Mouse (Mus musculus): Measurements from ENCODE around the gene Fam171a1. TPM values are rescaled to one million over a fixed set of nuclear protein-coding genes. Genes with fewer than 3 reads are reported as not detected.
A peak's percentile ranks its signal among the peaks of the same experiment; 100 is the strongest.
"Not testable (repeated sequence)": the region's sequence is repeated elsewhere in the genome, so short reads cannot be mapped to it uniquely, and the experiment has no call there.

The Fam171a1 gene
- polyA plus RNA-seq (2015; fragmentation: Nextera tagmentation; extraction: Ambion mirVana), result 44.2 and 47.9 TPM in 2 replicates

DNA sequence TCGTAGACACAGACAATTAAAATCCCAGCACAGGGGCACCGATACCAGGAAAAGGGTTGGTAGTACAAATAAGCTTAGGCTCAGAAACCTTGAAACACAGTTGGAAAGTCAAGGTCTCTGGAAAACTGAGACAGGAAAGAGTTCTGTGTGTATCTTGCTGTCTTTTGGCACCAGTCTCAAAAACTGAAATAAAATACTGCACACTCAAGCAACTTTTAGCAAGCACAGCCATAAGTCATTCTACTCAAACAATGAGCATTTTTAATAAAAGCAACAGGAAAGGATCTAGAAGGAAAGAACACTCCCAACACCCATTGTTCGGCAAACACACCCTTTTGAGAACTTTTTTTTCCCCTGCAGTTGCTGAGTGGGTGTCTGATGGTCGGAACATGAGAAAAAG lies at the start of gene Fam171a1:
Fam171a1 (plus strand) TSS at position 359 of the 400 bp plus-strand sequence.
- Histone ChIP-seq H3K4me2 (replicated peaks) (no peak within 1 kb of the TSS), H3K36me3 (no peaks in the 10 kb centered on the region), H3K9me3 (no peaks in the 10 kb centered on the region), H3K27ac (no peak within 1 kb of the TSS), H3K9ac (replicated peaks) (no peak within 1 kb of the TSS), H3K4me3 (replicated peaks) (no peak within 1 kb of the TSS), H3K4me1 (replicated peaks) (no peaks in the 10 kb centered on the region), H3K27me3 (no peaks in the 10 kb centered on the region)
- no peak for ATAC-seq
- 92% methylated on average over 4 of the region's 4 CpGs for WGBS

DNA sequence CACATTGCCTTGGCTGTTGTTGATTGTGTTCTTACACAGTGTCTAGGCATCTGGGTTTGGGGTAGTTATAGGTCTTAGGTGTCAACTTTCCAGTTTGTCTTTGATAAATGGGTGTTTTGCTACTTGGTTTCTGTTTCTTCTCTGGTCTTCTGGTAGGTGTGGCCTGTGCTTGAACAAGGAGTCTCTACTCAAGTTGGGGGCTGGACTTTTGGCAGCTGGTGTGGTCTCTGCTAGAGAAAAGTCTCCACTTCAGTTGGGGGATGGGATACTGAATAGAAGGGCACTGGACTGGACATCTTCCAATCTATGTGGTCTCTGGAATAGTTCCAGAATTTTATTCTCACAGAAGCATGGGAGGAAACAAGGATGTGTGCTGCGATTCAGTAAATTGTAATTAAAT lies 44.9 kb upstream of the Fam171a1 start:
- Histone ChIP-seq H3K9ac (replicated peaks) (no peak overlapping the region), H3K27me3 (no peaks in the 10 kb centered on the region), H3K4me3 (replicated peaks) (no peak overlapping the region), H3K4me2 (replicated peaks) (no peak overlapping the region), H3K4me1 (replicated peaks) (no peaks in the 10 kb centered on the region), H3K9me3 (peaks cover 4% of the 10 kb centered on the region; the same call in 1 of the 2 replicates), H3K36me3 (no peaks in the 10 kb centered on the region), H3K27ac (no peak overlapping the region)
- WGBS, result 100% methylated on average over 1 of the region's 1 CpGs
- no peak for ATAC-seq

DNA sequence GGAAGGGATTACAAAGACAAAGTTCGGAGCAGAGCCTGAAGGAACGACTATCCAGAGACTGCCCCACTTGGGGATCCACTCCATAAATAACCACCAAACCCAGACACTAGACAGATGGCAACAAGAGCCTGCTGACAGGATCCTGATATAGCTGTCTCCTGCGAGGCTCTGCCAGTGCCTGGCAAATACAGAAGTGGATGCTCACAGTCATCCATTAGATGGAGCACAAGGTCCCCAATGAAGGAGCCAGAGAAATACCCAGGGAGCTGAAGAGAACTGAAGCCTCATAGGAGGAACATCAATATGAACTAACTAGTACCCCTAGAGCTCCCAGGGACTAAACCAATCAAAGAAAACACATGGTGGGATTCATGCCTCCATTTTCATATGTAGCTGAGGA lies 25.7 kb upstream of the Fam171a1 start:
- H3K4me3 ChIP-seq (replicated peaks); H3K36me3 ChIP-seq; H3K9me3 ChIP-seq; ATAC-seq; H3K27me3 ChIP-seq; H3K9ac ChIP-seq (replicated peaks); H3K27ac ChIP-seq; H3K4me2 ChIP-seq (replicated peaks); H3K4me1 ChIP-seq (replicated peaks): not testable (repeated sequence)
- WGBS, result 93% methylated on average over 3 of the region's 3 CpGs

DNA sequence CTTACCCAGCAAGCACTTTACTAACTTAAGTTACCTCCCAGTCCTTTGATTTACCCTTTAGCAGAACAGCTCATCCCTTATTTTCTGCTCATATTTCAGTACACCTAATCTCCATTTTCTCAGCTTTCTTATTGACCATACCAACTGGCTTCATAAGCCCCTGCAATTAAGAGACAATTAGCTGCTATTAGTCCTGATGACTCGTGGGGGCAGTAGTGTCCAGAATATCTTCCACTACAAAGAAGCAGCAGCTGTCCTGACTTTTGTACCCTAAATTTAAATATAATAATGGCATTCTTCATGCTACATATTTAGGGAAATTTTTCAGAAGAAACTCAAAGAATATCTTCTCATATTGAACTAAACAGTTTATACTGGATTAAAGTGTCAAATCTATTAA lies 24.8 kb upstream of the Fam171a1 start:
- Histone ChIP-seq H3K4me2 (replicated peaks) (no peak overlapping the region), H3K27me3 (no peaks in the 10 kb centered on the region), H3K9me3 (no peaks in the 10 kb centered on the region), H3K4me3 (replicated peaks) (no peak overlapping the region), H3K9ac (replicated peaks) (no peak overlapping the region), H3K4me1 (replicated peaks) (no peaks in the 10 kb centered on the region), H3K36me3 (no peaks in the 10 kb centered on the region), H3K27ac (no peak overlapping the region)
- ATAC-seq, result no peak
- WGBS, result 21% methylated on average over 1 of the region's 1 CpGs

DNA sequence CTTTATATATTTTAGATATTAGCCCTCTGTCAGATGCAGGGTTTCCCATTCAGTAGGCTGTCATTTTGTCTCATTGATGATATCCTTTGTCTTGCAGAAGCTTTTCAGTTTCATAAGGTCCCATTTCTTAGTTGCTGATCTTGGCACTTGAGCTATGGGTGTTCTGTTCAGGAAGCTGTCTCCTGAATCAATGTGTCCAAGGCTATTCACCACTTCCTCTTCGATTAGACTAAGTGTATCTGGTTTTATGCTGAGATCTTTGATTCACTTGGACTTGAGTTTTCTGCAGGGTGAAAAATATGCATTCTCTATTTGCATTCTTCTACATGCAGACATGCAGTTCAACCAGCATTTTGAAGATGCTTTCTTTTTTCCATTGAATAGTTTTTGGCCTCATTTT lies 17.9 kb upstream of the Fam171a1 start:
- peaks cover 3% of the 10 kb centered on the region; the same call in 1 of the 2 replicates for H3K9me3 ChIP-seq
- H3K9ac ChIP-seq (replicated peaks), result no peak overlapping the region
- H3K36me3 ChIP-seq, result no peaks in the 10 kb centered on the region
- WGBS, result 64% methylated on average over 1 of the region's 1 CpGs
- H3K27me3 ChIP-seq, result no peaks in the 10 kb centered on the region
- no peak for ATAC-seq
- no peak overlapping the region for H3K27ac ChIP-seq
- no peak overlapping the region for H3K4me3 ChIP-seq (replicated peaks)
- no peak overlapping the region for H3K4me2 ChIP-seq (replicated peaks)
- H3K4me1 ChIP-seq (replicated peaks), result no peaks in the 10 kb centered on the region

DNA sequence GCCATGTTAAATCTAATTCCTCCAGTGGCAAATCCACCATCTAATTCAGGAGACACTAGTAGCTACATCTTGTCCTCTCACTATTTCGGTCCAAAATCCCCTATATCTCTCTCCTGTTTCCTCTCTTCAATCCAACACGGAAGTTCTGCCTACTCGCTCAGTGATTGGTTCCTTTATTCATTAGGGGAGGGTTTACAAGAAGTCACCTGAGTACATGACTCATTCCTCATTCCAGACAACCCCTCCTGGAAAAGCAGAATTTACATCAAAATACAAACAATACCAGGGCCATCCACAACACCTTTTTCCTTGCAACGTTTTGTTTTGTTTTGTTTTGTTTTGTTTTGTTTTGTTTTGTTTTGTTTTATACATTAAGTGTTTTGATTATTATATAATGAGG lies 14.1 kb upstream of the Fam171a1 start:
- Histone ChIP-seq H3K36me3 (no peaks in the 10 kb centered on the region), H3K27me3 (no peaks in the 10 kb centered on the region), H3K9me3 (peaks cover 3% of the 10 kb centered on the region; the same call in 1 of the 2 replicates), H3K4me3 (replicated peaks) (no peak overlapping the region), H3K4me1 (replicated peaks) (no peaks in the 10 kb centered on the region), H3K27ac (no peak overlapping the region), H3K4me2 (replicated peaks) (no peak overlapping the region), H3K9ac (replicated peaks) (no peak overlapping the region)
- 82% methylated on average over 4 of the region's 4 CpGs for WGBS
- no peak for ATAC-seq

DNA sequence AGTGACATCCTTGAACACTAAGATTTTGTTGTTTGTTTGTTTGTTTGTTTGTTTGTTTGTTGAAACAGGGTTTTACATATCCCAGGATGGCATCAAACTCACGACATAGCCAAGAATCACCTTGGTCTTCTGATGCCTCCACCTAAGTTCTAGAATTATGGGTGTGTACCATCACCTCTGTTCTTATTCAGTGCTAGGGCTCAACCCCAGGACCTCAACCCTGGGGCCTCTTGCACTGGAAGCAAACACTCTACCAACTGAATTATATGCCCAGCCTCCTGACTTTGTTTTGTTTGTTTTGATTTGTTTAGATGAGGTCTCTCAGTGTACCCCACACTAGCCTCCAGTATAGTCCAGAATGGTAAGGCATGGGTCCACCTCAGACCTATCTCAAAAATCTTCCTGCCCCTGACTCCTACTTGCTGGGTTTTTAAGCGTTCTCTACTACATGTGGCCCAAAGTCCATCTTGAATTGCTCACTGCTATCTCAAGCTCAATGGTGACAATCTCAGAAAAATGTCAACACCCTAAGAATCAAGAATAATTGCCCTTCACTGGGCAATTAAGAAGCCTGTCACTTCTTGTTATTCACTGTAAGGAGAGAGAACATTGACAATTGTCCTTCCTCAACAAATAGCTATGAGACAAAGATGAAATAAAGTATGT lies 12.6 kb upstream of the Fam171a1 start:
- no peaks in the 10 kb centered on the region for H3K36me3 ChIP-seq
- 73% methylated on average over 2 of the region's 2 CpGs for WGBS
- no peak for ATAC-seq
- no peaks in the 10 kb centered on the region for H3K4me1 ChIP-seq (replicated peaks)
- H3K4me2 ChIP-seq (replicated peaks), result no peak overlapping the region
- H3K27ac ChIP-seq, result no peak overlapping the region
- no peaks in the 10 kb centered on the region for H3K9me3 ChIP-seq
- no peak overlapping the region for H3K9ac ChIP-seq (replicated peaks)
- H3K27me3 ChIP-seq, result no peaks in the 10 kb centered on the region
- no peak overlapping the region for H3K4me3 ChIP-seq (replicated peaks)

DNA sequence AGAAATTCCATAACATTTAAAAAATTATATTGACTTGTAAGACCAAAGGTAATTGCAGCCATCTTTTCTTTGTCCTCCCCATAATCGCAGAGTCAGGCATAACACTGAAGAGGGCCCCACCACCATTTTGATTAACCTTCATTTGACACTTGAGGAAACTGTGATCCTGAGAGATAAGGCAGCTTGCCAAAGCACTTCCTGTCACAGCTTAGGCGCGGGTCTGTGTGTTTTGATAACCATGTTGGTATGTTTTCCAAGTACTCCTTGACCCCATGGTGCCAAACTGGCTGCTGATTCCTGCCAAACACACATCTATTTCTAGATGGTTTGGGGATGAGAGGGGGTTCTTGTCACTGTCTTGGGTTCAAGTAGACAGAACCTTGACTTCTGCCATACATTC lies 11.7 kb upstream of the Fam171a1 start:
- WGBS, result 85% methylated on average over 3 of the region's 3 CpGs

DNA sequence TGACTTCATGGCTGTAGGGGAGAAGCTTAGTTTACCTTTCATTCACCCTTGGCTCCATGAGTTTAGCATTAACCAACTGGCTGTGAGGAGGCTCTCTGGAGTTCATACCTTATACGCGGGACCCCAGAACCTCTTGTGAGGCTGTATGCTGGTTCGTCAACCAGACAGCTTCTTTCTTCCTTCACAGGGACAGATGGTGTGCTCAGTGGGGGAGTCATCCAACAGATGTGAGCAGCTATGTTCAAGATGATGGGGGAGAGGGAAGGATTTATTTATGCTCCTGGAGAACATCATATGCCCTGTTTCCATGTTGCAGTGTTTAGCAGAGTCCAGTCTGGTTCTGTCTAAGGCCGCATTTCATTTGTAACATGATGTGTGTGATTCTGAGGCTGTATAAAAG lies 6.6 kb upstream of the Fam171a1 start:
- Histone ChIP-seq H3K4me1 (replicated peaks) (no peaks in the 10 kb centered on the region), H3K36me3 (no peaks in the 10 kb centered on the region), H3K4me3 (replicated peaks) (no peak overlapping the region), H3K27ac (no peak overlapping the region), H3K9me3 (no peaks in the 10 kb centered on the region), H3K9ac (replicated peaks) (no peak overlapping the region), H3K4me2 (replicated peaks) (no peak overlapping the region), H3K27me3 (no peaks in the 10 kb centered on the region)
- WGBS, result 85% methylated on average over 4 of the region's 4 CpGs
- no peak for ATAC-seq

More for the DNA sequence above, 11.7 kb upstream of the Fam171a1 start:
- Histone ChIP-seq H3K4me1 (replicated peaks) (no peaks in the 10 kb centered on the region), H3K36me3 (no peaks in the 10 kb centered on the region), H3K4me2 (replicated peaks) (no peak overlapping the region), H3K9ac (replicated peaks) (no peak overlapping the region), H3K4me3 (replicated peaks) (no peak overlapping the region), H3K9me3 (no peaks in the 10 kb centered on the region), H3K27me3 (no peaks in the 10 kb centered on the region), H3K27ac (no peak overlapping the region)
- ATAC-seq, result no peak

DNA sequence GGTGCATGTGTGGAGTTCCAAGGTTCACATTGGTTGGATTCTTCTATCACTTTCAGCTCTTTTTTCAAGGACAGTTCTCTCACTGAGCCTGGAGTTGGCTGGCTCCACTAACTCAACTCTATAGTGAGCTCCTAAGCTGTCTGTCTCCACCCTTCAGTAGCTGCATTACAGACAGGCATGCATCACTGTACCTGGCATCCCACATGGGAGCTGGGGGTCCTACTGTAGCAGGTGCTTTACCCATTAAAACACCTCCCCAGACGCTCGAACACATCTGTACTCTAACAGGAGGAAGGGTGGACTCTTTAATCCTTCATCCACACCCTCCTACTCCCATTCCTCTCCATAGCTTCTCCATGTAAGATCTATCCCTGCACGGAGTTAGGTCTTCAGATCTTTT lies 5.6 kb upstream of the Fam171a1 start:
- Histone ChIP-seq H3K27ac (no peak overlapping the region), H3K9ac (replicated peaks) (no peak overlapping the region), H3K27me3 (no peaks in the 10 kb centered on the region), H3K4me3 (replicated peaks) (no peak overlapping the region), H3K4me2 (replicated peaks) (no peak overlapping the region), H3K36me3 (no peaks in the 10 kb centered on the region), H3K4me1 (replicated peaks) (no peaks in the 10 kb centered on the region), H3K9me3 (no peaks in the 10 kb centered on the region)
- 89% methylated on average over 3 of the region's 3 CpGs for WGBS
- ATAC-seq, result no peak

DNA sequence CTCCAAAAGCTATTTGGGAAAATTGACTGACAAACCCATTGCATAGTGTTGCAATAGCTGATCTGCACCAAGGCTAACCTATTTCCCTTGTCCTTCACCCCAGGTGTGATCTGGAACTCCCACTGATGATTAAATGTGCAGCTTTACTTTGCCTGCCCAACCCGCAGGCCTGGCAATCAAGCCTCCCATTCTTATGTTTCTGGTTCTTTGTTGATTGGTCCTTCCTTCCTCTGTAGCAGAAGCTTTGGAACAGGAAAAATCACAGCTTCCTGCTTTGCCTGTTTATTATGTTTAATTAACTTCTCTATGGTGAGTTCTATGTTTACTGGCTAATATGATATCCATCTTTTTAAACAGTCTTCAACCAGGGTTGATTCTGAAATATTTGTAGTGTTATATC lies 5.2 kb upstream of the Fam171a1 start:
- no peak for ATAC-seq
- no peak overlapping the region for H3K4me3 ChIP-seq (replicated peaks)
- H3K36me3 ChIP-seq, result no peaks in the 10 kb centered on the region
- no peak overlapping the region for H3K9ac ChIP-seq (replicated peaks)
- H3K27ac ChIP-seq, result no peak overlapping the region
- WGBS, result 85% methylated on average over 1 of the region's 1 CpGs
- no peaks in the 10 kb centered on the region for H3K27me3 ChIP-seq
- H3K4me2 ChIP-seq (replicated peaks), result no peak overlapping the region
- no peaks in the 10 kb centered on the region for H3K4me1 ChIP-seq (replicated peaks)
- H3K9me3 ChIP-seq, result no peaks in the 10 kb centered on the region

DNA sequence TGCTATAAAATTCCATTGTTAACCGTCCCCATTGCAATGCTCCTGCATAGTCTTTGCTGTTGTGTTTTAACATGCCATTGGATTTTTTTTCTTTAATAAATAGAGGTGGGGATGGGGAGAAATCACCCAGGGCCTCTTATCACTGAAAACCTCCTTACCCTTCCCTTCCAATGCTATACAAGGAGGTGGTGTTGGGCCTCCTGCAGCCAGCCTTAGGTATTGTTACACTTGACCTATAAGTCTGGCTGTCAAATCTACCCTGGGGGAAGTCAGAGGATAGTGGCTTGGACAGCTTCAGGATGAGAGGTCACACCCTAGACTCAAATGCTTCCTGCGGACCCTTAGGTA lies 3.8 kb downstream of the Fam171a1 start:
- peak overlapping the region; percentile 79 for H3K4me3 ChIP-seq (replicated peaks)
- no peaks in the 10 kb centered on the region for H3K27me3 ChIP-seq
- no peaks in the 10 kb centered on the region for H3K9me3 ChIP-seq
- peak overlapping the region; percentile 69 for H3K4me2 ChIP-seq (replicated peaks)
- no peak for ATAC-seq
- 35% methylated on average over 2 of the region's 2 CpGs for WGBS
- peak overlapping the region; percentile 94 for H3K9ac ChIP-seq (replicated peaks)
- peaks cover 23% of the 10 kb centered on the region for H3K4me1 ChIP-seq (replicated peaks)
- no peaks in the 10 kb centered on the region for H3K36me3 ChIP-seq
- peak overlapping the region; percentile 95 for H3K27ac ChIP-seq
